Mouse (Mus musculus) liver, embryonic 14.5 days (tissue): Measurements from ENCODE around the gene Dcun1d1.

ENCODE experiments used
- CTCF ChIP-seq: IDR thresholded peaks from 2 replicates; pipeline ENCODE4 v1.5.1; 2016; ENCODE audit warnings: antibody characterized with exemption, low read depth, control low read depth
- EP300 ChIP-seq: IDR thresholded peaks from 2 replicates; pipeline ENCODE4 v1.6.1; 2016; ENCODE audit warnings: antibody characterized with exemption, low read depth

DNA sequence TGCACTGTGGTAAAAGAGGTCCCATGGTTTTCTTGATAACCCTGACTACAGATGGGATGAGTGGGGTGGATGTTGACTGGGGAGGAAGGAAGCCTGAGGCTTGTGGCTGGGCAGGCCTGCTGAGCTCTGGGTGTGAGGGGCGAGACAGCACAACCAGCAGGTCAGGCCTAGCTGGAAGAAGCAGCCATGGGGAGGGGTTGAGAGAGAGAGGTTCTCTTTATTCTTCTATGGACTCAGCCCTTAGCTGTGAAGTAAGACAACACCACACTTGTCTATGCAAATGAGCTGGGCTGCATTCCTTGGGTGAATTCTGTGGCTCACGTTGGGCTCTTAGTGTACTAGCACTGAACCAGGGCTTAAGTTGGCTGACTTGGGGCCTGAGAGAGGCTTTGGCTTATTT is 2.8 kb upstream of the Dcun1d1 start:
- TF ChIP-seq CTCF (no peak), EP300 (no peak)
